Mouse (Mus musculus) neutrophil, adult 59 days (primary cell): ENCODE data around the gene Rnf123. TPM values are rescaled to one million over a fixed set of nuclear protein-coding genes. Genes with fewer than 3 reads are reported as not detected.

ENCODE experiments used
- total RNA-seq, 2 experiments: library from RNA; stranded (reverse); gene quantifications; 1 replicate in 1 of 2; 2 replicates in 1 of 2; pipeline ENCODE4 v1.2.4; 2023

Gene Rnf123
- total RNA-seq = 10 to 100 TPM; 61.5 to 70.0 TPM

GRCm38 (mm10) chr9:108082988-108083431 lies at the start of gene Rnf123:
Gene Rnf123, minus strand, starts transcription at chr9:108083346.

GRCm38 (mm10) chr9:108094184-108094941 lies 11.2 kb upstream of the Rnf123 start, which contains the start of gene Apeh:
Gene Apeh, minus strand, starts transcription at chr9:108094606.

GRCm38 (mm10) chr9:108080168-108080567 lies 3.0 kb downstream of the Rnf123 start, which contains the start of gene Mst1:
Gene Mst1, plus strand, starts transcription at chr9:108080436.

GRCm38 (mm10) chr9:108052885-108053664 lies 30.1 kb downstream of the Rnf123 start, which contains the start of gene Amigo3:
Gene Amigo3, plus strand, starts transcription at chr9:108053159.

GRCm38 (mm10) chr9:108049016-108049455 lies 34.1 kb downstream of the Rnf123 start, which contains the start of gene Gmppb:
Gene Gmppb, plus strand, starts transcription at chr9:108049242.

GRCm38 (mm10) chr9:108001922-108002770 lies 81.0 kb downstream of the Rnf123 start, which contains the start of gene Ip6k1:
Gene Ip6k1, plus strand, starts transcription at chr9:108002501.

Other genes with a start within 250 kb of the Rnf123 start
- gene Rbm6, start 210.1 kb downstream of the Rnf123 start, total RNA-seq = 10 to 100 TPM; 57.7 to 60.7 TPM
- gene Mon1a, start 195.2 kb downstream of the Rnf123 start, total RNA-seq = 10 to 100 TPM in 1 of 2 experiments, 1 to 10 TPM in 1; 9.4 to 11.4 TPM
- gene Mst1r, start 176.5 kb downstream of the Rnf123 start, total RNA-seq = 1 to 10 TPM; 1.1 to 3.0 TPM
- not detected for gene Actl11, start 154.9 kb downstream of the Rnf123 start, total RNA-seq
- gene Camkv, start 147.7 kb downstream of the Rnf123 start, total RNA-seq = not detected
- 10 to 100 TPM; 13.2 to 15.8 TPM for gene Traip, start 133.2 kb downstream of the Rnf123 start, total RNA-seq
- gene Uba7, start 107.8 kb downstream of the Rnf123 start, total RNA-seq = 10 to 100 TPM; 69.2 to 70.8 TPM
- gene Gm20661, start 100.3 kb downstream of the Rnf123 start, total RNA-seq = not detected
- gene Inka1, start 97.5 kb downstream of the Rnf123 start, total RNA-seq = 1 to 10 TPM; 1.9 to 3.2 TPM
- gene Cdhr4, start 90.8 kb downstream of the Rnf123 start, total RNA-seq = under 1 TPM in 1 of 2 experiments, not detected in 1; 0.42 TPM
- gene Gm20662, start 87.0 kb downstream of the Rnf123 start, total RNA-seq = not detected
- 100 to 1,000 TPM; 111 to 126 TPM for gene Ip6k1, start 80.8 kb downstream of the Rnf123 start, total RNA-seq
- gene Gmppb, start 34.1 kb downstream of the Rnf123 start, total RNA-seq = 10 to 100 TPM; 20.3 to 21.2 TPM
- gene Amigo3, start 30.2 kb downstream of the Rnf123 start, total RNA-seq = 1 to 10 TPM; 3.6 to 4.7 TPM
- under 1 TPM in 1 of 2 experiments, not detected in 1; 0.20 TPM for gene Mst1, start 2.9 kb downstream of the Rnf123 start, total RNA-seq
- 10 to 100 TPM; 43.3 to 53.5 TPM for gene Apeh, start 11.3 kb upstream of the Rnf123 start, total RNA-seq
- gene Bsn, start 107.0 kb upstream of the Rnf123 start, total RNA-seq = under 1 TPM; 0.68 to 0.82 TPM
- gene Dag1, start 180.6 kb upstream of the Rnf123 start, total RNA-seq = 1 to 10 TPM; 5.1 to 7.2 TPM
- 1 to 10 TPM; 1.0 to 1.2 TPM for gene Nicn1, start 207.1 kb upstream of the Rnf123 start, total RNA-seq
- not detected for gene Amt, start 213.5 kb upstream of the Rnf123 start, total RNA-seq
- gene Rhoa, start 222.8 kb upstream of the Rnf123 start, total RNA-seq = 100 to 1,000 TPM; 423 to 451 TPM
- 10 to 100 TPM; 11.6 to 14.1 TPM for gene Tcta, start 222.8 kb upstream of the Rnf123 start, total RNA-seq